Mouse (Mus musculus): ENCODE measurements around the gene Card19. TPM values are rescaled to one million over a fixed set of nuclear protein-coding genes. Genes with fewer than 3 reads are reported as not detected.
A peak's percentile ranks its signal among the peaks of the same experiment; 100 is the strongest.

Gene Card19
- polyA plus RNA-seq (2012; rRNA removed) (9.8 and 12.6 TPM in 2 replicates), polyA plus RNA-seq (2014; fragmentation: Nextera tagmentation; extraction: Ambion mirVana) (14.3 and 16.2 TPM in 2 replicates)

DNA sequence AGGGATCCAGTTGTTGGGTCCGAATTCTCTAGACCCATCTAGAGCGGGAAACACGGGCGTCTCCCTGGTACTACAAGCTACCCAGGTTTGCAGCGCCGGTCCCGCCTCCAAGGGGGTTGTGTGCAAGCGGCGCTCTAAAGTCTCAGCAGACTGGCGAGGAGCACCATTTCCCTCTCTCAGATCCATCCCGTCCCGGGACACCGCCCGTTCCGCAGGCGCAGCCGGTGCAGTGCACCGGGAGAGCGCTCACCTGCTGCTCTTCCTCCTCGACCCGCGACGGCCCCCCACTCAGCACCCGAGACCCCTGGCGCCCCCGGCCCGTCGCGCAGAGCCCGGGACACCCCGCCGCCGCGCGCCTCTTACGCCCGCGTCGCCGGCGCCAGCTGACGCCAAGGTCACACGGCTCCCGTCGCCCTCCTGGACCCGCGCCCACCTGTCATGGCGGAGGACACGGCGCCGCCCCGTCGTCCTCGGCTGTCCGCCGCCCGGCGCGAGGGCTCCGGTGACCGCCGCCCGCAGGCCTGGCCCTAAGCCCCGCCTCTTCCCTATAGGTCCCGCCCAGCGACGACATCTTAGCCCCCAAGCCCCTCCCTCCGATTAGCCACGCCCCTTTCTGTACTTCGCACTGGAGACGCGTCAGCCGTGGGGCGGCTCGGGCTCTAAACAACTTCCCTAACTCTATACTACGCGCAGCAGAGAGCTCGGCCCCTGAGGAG, at the start of gene Card19:
Gene Card19 (minus strand): TSS at position 534 of the 716 bp plus-strand sequence.
- no peaks in the 10 kb centered on the region for H3K27me3 ChIP-seq (ENCODE audit: control insufficient read depth, insufficient read depth, low read length)
- H3K4me2 ChIP-seq (ENCODE audit: low read depth) = peak within 1 kb of the TSS; percentile 82
- no peak within 1 kb of the TSS for H3K27ac ChIP-seq
- peaks cover 7 to 17% of the 10 kb centered on the region in 2 experiments; a peak in 3 of 4 replicates for H3K4me1 ChIP-seq (replicated peaks; ENCODE audit: control insufficient read depth in 2 of 2, insufficient read depth in 2 of 2, low read length in 1 of 2)
- TF ChIP-seq CTCF (IDR thresholded peaks at IDR 0.05; ENCODE audit: low read depth) = no peak
- no peak for TF ChIP-seq EP300 (IDR thresholded peaks at IDR 0.05; ENCODE audit: low read depth)
- ATAC-seq (ENCODE audit: insufficient read depth) (peak; percentile 89), DNase-seq (ENCODE audit: low read depth in 3 of 3, low spot score in 3 of 3) (peak; percentile 83 to 85 (median 84))
- H3K36me3 ChIP-seq (replicated peaks; ENCODE audit: control insufficient read depth, insufficient read depth, low read depth) = no peaks in the 10 kb centered on the region
- WGBS (ENCODE audit: insufficient replicate concordance) = under 1% methylated on average over 78 of the region's 78 CpGs
- H3K4me3 ChIP-seq (ENCODE audit: insufficient read depth in 1 of 2, low read depth in 2 of 2, low read length in 2 of 2) = peak within 1 kb of the TSS; percentile 55 to 60
- peak within 1 kb of the TSS; percentile 44 for H3K9ac ChIP-seq (replicated peaks)
- no peaks in the 10 kb centered on the region for H3K9me3 ChIP-seq (ENCODE audit: control insufficient read depth, low read length)

DNA sequence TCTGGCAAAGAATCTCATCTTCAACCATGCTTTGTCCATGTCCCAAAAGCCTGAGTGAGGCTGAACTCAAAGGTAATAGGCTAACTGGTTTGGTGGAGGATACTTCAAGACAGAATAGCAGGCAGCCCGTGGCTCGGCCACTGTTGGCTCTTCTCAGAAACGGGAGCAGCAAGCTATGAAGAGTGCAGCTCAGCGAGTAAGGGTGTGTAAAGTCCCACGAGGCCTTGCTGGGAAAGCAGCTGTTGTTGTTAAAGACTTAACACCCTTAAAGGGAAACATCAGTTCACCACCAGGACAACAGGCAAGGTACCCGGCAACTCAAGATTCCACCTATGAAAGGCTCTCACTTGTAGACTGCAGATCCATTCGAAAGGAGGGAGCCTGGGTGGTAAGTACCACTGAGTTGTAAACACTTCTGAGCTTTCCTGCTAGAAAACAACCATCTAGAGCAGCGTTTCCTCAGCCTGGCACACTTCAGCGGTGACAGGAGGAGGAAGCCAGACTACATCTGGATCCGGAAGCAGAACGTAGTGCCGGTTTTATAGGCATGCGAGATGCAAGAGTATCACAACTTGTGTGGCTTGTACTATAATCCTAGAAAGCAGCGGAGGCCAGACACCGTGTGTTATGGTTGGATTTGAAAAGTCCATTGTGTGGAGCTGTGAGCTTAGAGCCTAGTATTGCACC, 44.3 kb upstream of the Card19 start:
- no peaks in the 10 kb centered on the region for H3K9me3 ChIP-seq (ENCODE audit: control insufficient read depth, low read length)
- H3K4me2 ChIP-seq (ENCODE audit: low read depth) = no peak overlapping the region
- no peak overlapping the region for H3K27ac ChIP-seq
- H3K9ac ChIP-seq (replicated peaks) = no peak overlapping the region
- no peak for TF ChIP-seq EP300 (IDR thresholded peaks at IDR 0.05; ENCODE audit: low read depth)
- TF ChIP-seq CTCF (IDR thresholded peaks at IDR 0.05; ENCODE audit: low read depth) = no peak
- DNase-seq (ENCODE audit: low read depth in 3 of 3, low spot score in 3 of 3) (no peak), ATAC-seq (ENCODE audit: insufficient read depth) (no peak)
- H3K4me1 ChIP-seq (replicated peaks; ENCODE audit: control insufficient read depth in 2 of 2, insufficient read depth in 2 of 2, low read length in 1 of 2) = no peaks in the 10 kb centered on the region
- no peaks in the 10 kb centered on the region for H3K27me3 ChIP-seq (ENCODE audit: control insufficient read depth, insufficient read depth, low read length)
- no peaks in the 10 kb centered on the region for H3K36me3 ChIP-seq (replicated peaks; ENCODE audit: control insufficient read depth, insufficient read depth, low read depth)
- H3K4me3 ChIP-seq (ENCODE audit: insufficient read depth in 1 of 2, low read depth in 2 of 2, low read length in 2 of 2) = no peak overlapping the region
- WGBS (ENCODE audit: insufficient replicate concordance) = 48% methylated on average over 15 of the region's 15 CpGs

DNA sequence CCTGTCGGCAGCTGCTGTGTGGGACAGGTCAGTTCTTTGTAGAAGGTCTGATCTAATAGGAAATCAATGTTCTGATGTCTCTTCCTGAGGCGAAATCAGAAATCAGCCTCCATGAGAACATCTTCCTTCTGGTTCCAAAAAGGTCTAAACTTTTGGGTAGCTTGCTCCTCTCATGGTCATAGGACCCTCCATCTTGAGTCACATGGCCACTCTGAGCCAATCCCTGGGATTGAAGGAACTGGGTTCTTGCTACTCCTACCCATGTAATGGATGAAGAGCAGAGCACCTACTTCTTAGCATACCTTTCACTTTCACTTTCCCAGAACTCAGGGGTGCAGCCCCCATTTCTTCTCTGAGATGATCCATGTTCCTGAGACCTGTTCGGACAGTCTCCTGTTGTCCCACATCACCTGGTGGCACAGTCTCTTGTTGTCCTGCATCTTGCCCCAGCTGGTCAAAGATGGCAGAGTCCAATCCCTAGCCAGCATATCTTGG, 42.0 kb upstream of the Card19 start:
- no peak overlapping the region for H3K27ac ChIP-seq
- no peaks in the 10 kb centered on the region for H3K27me3 ChIP-seq (ENCODE audit: control insufficient read depth, insufficient read depth, low read length)
- ATAC-seq (ENCODE audit: insufficient read depth) (no peak), DNase-seq (ENCODE audit: low read depth in 3 of 3, low spot score in 3 of 3) (no peak)
- TF ChIP-seq EP300 (IDR thresholded peaks at IDR 0.05; ENCODE audit: low read depth) = no peak
- 46% methylated on average over 3 of the region's 3 CpGs for WGBS (ENCODE audit: insufficient replicate concordance)
- H3K36me3 ChIP-seq (replicated peaks; ENCODE audit: control insufficient read depth, insufficient read depth, low read depth) = no peaks in the 10 kb centered on the region
- H3K4me1 ChIP-seq (replicated peaks; ENCODE audit: control insufficient read depth in 2 of 2, insufficient read depth in 2 of 2, low read length in 1 of 2) = no peaks in the 10 kb centered on the region
- no peak overlapping the region for H3K9ac ChIP-seq (replicated peaks)
- H3K9me3 ChIP-seq (ENCODE audit: control insufficient read depth, low read length) = no peaks in the 10 kb centered on the region
- H3K4me3 ChIP-seq (ENCODE audit: insufficient read depth in 1 of 2, low read depth in 2 of 2, low read length in 2 of 2) = no peak overlapping the region
- no peak overlapping the region for H3K4me2 ChIP-seq (ENCODE audit: low read depth)

DNA sequence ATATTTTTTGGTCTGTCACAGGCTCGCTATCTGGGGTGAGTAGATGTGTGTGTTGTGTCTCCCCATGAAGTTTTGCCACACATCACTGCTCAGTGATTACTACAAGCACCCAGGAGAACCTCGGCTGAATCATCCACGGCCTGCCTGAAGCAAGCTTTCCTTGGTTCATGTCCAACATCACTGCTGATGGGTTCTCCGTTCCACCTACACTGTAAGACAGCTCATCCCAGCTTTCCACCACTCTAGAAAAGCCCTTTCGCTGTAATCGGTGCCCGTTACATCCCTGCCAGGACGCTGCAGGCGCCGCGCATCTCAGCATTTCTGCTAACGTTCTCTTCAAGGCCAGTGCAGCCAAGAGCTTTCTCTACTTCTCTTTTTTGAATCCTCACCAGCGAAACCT, 36.9 kb upstream of the Card19 start:
- Histone ChIP-seq H3K9ac (replicated peaks) (no peak overlapping the region), H3K27me3 (ENCODE audit: control insufficient read depth, insufficient read depth, low read length) (peaks cover 5% of the 10 kb centered on the region), H3K9me3 (ENCODE audit: control insufficient read depth, low read length) (no peaks in the 10 kb centered on the region), H3K4me2 (ENCODE audit: low read depth) (no peak overlapping the region), H3K4me1 (replicated peaks; ENCODE audit: control insufficient read depth in 2 of 2, insufficient read depth in 2 of 2, low read length in 1 of 2) (peaks cover 0 to 5% of the 10 kb centered on the region in 2 experiments; a peak in 2 of 4 replicates), H3K4me3 (ENCODE audit: insufficient read depth in 1 of 2, low read depth in 2 of 2, low read length in 2 of 2) (no peak overlapping the region), H3K27ac (no peak overlapping the region), H3K36me3 (replicated peaks; ENCODE audit: control insufficient read depth, insufficient read depth, low read depth) (no peaks in the 10 kb centered on the region)
- TF ChIP-seq EP300 (IDR thresholded peaks at IDR 0.05; ENCODE audit: low read depth) = no peak
- TF ChIP-seq CTCF (IDR thresholded peaks at IDR 0.05; ENCODE audit: low read depth) = no peak
- WGBS (ENCODE audit: insufficient replicate concordance) = 61% methylated on average over 13 of the region's 13 CpGs
- DNase-seq (ENCODE audit: low read depth in 3 of 3, low spot score in 3 of 3) = no peak
- no peak for ATAC-seq (ENCODE audit: insufficient read depth)

DNA sequence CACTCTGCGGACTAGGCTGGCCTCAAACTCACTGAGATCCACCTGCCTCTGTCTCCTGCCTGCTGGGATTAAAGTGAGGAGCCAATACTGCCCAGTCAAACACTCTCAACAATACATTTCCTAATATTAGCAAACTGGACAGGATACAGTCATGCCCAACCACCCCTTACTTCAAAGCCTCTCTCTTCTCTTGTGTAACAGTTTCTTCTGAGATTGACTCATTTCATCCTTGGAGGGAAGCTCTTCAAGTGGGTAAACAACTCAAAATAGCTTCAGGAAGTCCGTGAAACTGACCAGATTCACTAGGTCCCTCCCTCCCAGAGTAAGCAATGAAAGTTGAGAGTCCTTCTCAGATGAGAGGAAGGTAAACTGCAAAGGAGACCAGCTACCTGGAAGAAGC, 36.3 kb upstream of the Card19 start:
- Histone ChIP-seq H3K4me3 (ENCODE audit: insufficient read depth in 1 of 2, low read depth in 2 of 2, low read length in 2 of 2) (no peak overlapping the region), H3K9ac (replicated peaks) (no peak overlapping the region), H3K27ac (no peak overlapping the region), H3K4me1 (replicated peaks; ENCODE audit: control insufficient read depth in 2 of 2, insufficient read depth in 2 of 2, low read length in 1 of 2) (peaks cover 0 to 7% of the 10 kb centered on the region in 2 experiments; a peak in 2 of 4 replicates), H3K9me3 (ENCODE audit: control insufficient read depth, low read length) (no peaks in the 10 kb centered on the region), H3K36me3 (replicated peaks; ENCODE audit: control insufficient read depth, insufficient read depth, low read depth) (no peaks in the 10 kb centered on the region), H3K4me2 (ENCODE audit: low read depth) (no peak overlapping the region), H3K27me3 (ENCODE audit: control insufficient read depth, insufficient read depth, low read length) (peaks cover 11% of the 10 kb centered on the region)
- ATAC-seq (ENCODE audit: insufficient read depth) (no peak), DNase-seq (ENCODE audit: low read depth in 3 of 3, low spot score in 3 of 3) (no peak)
- 35% methylated on average over 2 of the region's 2 CpGs for WGBS (ENCODE audit: insufficient replicate concordance)
- no peak for TF ChIP-seq EP300 (IDR thresholded peaks at IDR 0.05; ENCODE audit: low read depth)

All from liver, embryonic 14.5 days (tissue).